Mouse (Mus musculus) intestine, embryonic 14.5 days (tissue): ENCODE data around the gene Bckdk. TPM values are rescaled to one million over a fixed set of nuclear protein-coding genes. Genes with fewer than 3 reads are reported as not detected.

Experiments used
- ATAC-seq: fragments of 200-750 bp; cut with Nextera tagmentation; replicated peaks from 2 replicates; pipeline ENCODE4 v1.8.0; 2017; ENCODE audit warnings: low read depth, moderate number of reproducible peaks, moderate TSS enrichment, moderate library complexity; ENCODE audit not compliant: low FRiP score, low TSS enrichment
- DNase-seq: peaks from one replicate; pipeline ENCODE4 v3.0.0-alpha.2; 2018; ENCODE audit warnings: low spot score
- H3K27ac ChIP-seq: fragments of 300-500 bp; sonication (generic); 2 replicates; pipeline ENCODE4 v1.5.1; 2014; ENCODE audit warnings: low read depth, mild to moderate bottlenecking, control low read depth
- H3K27me3 ChIP-seq: fragments of 300-500 bp; sonication (generic); replicated peaks from 2 replicates; pipeline ENCODE4 v1.6.1; 2014; ENCODE audit warnings: low read length, control low read depth; ENCODE audit not compliant: control insufficient read depth, insufficient read depth
- H3K36me3 ChIP-seq: fragments of 300-500 bp; sonication (generic); 2 replicates; pipeline ENCODE4 v1.6.1; 2014; ENCODE audit warnings: low read length, control low read depth; ENCODE audit not compliant: control insufficient read depth, insufficient read depth
- H3K4me1 ChIP-seq: fragments of 300-500 bp; sonication (generic); replicated peaks from 2 replicates; pipeline ENCODE4 v1.6.1; 2014; ENCODE audit warnings: low read length, control low read depth, mixed read lengths; ENCODE audit not compliant: control insufficient read depth, insufficient read depth
- H3K4me2 ChIP-seq: fragments of 300-500 bp; sonication (generic); 2 replicates; pipeline ENCODE4 v1.6.1; 2014; ENCODE audit warnings: low read length
- H3K4me3 ChIP-seq: fragments of 300-500 bp; sonication (generic); 2 replicates; pipeline ENCODE4 v1.5.1; 2014; ENCODE audit warnings: low read depth, low read length, control low read depth, mixed read lengths
- H3K9ac ChIP-seq: fragments of 300-500 bp; sonication (generic); 2 replicates; pipeline ENCODE4 v1.6.1; 2014; ENCODE audit warnings: mild to moderate bottlenecking, low read length
- H3K9me3 ChIP-seq: fragments of 300-500 bp; sonication (generic); 2 replicates; pipeline ENCODE4 v1.6.1; 2016; ENCODE audit warnings: low read length, control low read depth; ENCODE audit not compliant: control insufficient read depth
- WGBS: fragments of 180-500 bp; shearing (Covaris S2); extraction: QIAGEN DNeasy Blood & Tissue Kit; methylation state at CpG from one replicate; pipeline ENCODE4 v1.1.7; 2014; 5-methylcytosine and 5-hydroxymethylcytosine counted together
- polyA plus RNA-seq: library from polyadenylated mRNA; unstranded; fragments of >200 nt; fragmentation: Nextera tagmentation; extraction: Ambion mirVana; gene quantifications from 2 replicates; pipeline ENCODE4 v1.2.1, GENCODE M21; 2014

The Bckdk gene
- polyA plus RNA-seq, 1 experiment from 2014 or later: 188 TPM

DNA sequence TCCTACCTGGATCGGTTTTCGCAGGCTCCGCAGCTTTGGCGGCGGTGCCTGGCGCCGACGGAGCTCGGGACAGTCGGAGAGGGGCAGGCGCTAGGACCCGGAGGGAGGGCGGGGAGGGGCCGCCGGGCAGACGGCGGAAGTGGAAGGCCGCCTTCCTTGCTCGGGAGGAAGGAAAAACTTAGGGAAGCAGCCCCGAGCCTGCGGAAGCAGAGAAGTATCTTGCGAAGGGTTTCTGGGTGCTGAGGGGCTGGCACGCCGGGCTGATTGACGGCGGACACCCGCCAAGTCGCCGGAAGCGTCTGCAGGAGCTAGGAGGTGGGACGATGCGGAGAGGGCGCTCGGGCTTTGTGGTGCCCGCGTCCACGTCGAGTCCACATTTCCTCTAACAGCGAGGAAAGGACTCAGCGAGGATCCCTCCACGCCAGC, 27.8 kb upstream of the Bckdk start, which contains the start of gene Zfp646:
Gene Zfp646 (plus strand): TSS at position 181 of the 426 bp plus-strand sequence.
- WGBS: 1% methylated on average over 40 of the region's 41 CpGs
- DNase-seq: peak; percentile 93
- H3K27ac ChIP-seq: peak within 1 kb of the TSS; percentile 99

DNA sequence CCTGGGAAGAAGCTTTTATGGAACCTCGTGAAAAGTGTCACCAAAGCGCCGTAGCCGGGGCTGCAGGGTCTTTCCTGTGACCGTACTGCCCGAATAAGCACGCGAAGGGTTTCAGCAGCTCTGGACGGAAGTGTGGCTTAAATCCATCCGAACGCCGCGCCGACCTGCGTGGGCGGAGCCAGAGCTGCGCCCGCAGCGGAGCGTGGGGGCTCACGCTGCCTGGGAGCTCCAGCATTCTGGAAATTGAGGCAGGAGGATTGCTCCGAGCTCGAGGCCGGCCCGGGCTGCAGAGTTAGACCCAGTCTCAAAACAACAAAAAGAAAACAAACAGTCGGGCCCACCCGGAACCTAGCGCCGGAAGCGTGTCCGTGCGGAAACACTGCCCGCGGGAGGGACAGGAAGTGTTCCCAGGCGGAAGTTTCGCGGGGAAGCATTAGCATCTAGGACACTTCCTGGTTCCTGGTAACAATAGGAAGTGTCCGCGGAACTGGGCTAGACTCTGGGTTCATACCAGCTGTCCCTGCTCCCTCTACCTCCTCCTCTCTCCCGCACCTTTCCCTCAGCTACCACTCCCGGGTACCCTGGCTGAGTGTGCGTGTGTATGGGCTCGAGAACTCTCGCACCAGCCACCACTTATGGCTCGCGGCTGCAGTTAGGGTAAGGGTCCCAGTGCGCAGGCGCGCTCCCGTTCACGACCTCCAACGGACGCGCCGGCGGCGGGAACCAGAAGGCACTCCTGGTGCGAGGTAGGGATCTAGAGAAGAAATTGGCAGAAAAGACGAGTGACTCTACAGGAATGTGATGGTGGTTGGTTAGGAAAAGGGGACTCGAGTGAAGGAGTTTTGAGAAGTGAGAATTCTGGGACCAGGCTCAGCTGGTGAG, 27.2 kb upstream of the Bckdk start, which contains the start of gene Zfp668:
Gene Zfp668 (minus strand): TSS at position 362 of the 882 bp plus-strand sequence.
- Histone ChIP-seq H3K36me3 (peaks cover 46% of the 10 kb centered on the region), H3K9ac (peak within 1 kb of the TSS; percentile 98), H3K9me3 (no peaks in the 10 kb centered on the region), H3K4me1 (peaks cover 18% of the 10 kb centered on the region), H3K4me2 (peak within 1 kb of the TSS; percentile 79), H3K4me3 (peak within 1 kb of the TSS; percentile 96), H3K27ac (peak within 1 kb of the TSS; percentile 99), H3K27me3 (no peaks in the 10 kb centered on the region)
- peak; percentile 97 for DNase-seq
- under 1% methylated on average over 60 of the region's 60 CpGs for WGBS
- peak; percentile 73 for ATAC-seq

More for the DNA sequence above, 27.8 kb upstream of the Bckdk start, which contains the start of gene Zfp646:
- no peaks in the 10 kb centered on the region for H3K9me3 ChIP-seq
- H3K27me3 ChIP-seq: no peaks in the 10 kb centered on the region
- H3K4me3 ChIP-seq: peak within 1 kb of the TSS; percentile 96
- H3K36me3 ChIP-seq: peaks cover 43% of the 10 kb centered on the region
- peak; percentile 89 for ATAC-seq
- H3K4me1 ChIP-seq: peaks cover 18% of the 10 kb centered on the region
- peak within 1 kb of the TSS; percentile 98 for H3K9ac ChIP-seq
- peak within 1 kb of the TSS; percentile 79 for H3K4me2 ChIP-seq

DNA sequence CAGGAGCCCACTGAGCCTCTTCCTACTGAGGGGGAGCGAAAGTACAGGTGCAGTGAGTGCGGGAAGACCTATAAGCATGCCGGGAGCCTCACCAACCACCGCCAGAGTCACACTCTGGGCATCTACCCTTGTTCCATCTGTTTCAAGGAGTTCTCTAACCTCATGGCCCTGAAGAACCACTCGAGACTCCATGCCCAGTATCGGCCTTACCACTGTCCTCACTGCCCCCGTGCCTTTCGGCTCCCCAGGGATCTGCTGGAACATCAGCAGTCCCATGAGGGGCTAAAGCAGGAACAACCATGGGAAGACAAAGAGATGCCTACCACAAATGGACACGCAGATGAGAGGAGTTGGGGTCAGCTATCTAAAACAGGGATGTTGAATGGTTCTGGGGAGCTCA, 24.6 kb upstream of the Bckdk start:
- ATAC-seq (no peak), DNase-seq (no peak)
- no peak overlapping the region for H3K4me3 ChIP-seq
- peaks cover 67% of the 10 kb centered on the region for H3K36me3 ChIP-seq
- 94% methylated on average over 9 of the region's 9 CpGs for WGBS
- no peaks in the 10 kb centered on the region for H3K27me3 ChIP-seq
- no peak overlapping the region for H3K4me2 ChIP-seq
- H3K9me3 ChIP-seq: no peaks in the 10 kb centered on the region
- peaks cover 22% of the 10 kb centered on the region for H3K4me1 ChIP-seq
- H3K9ac ChIP-seq: no peak overlapping the region
- no peak overlapping the region for H3K27ac ChIP-seq

DNA sequence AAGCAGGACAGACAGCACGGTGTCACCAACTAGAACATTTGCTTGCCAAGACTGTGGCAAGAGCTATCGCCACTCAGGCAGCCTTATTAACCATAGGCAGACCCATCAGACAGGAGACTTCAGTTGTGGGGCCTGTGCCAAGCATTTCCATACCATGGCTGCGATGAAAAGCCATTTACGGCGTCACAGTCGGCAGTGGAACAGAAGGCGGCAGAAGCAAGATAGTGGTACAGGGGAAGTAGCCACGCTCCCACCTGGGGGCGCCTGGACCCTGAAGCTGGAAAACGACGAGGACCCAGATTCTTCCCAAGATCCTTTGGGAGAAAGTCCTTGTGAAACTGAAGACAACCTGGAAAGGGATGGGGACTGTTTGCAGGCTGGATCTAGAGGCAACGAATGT, 23.5 kb upstream of the Bckdk start:
- peaks cover 19% of the 10 kb centered on the region for H3K4me1 ChIP-seq
- no peak overlapping the region for H3K4me3 ChIP-seq
- peaks cover 78% of the 10 kb centered on the region for H3K36me3 ChIP-seq
- H3K9ac ChIP-seq: no peak overlapping the region
- no peak for DNase-seq
- 86% methylated on average over 12 of the region's 12 CpGs for WGBS
- H3K27me3 ChIP-seq: no peaks in the 10 kb centered on the region
- no peak overlapping the region for H3K4me2 ChIP-seq
- H3K9me3 ChIP-seq: no peaks in the 10 kb centered on the region
- ATAC-seq: no peak
- H3K27ac ChIP-seq: no peak overlapping the region

DNA sequence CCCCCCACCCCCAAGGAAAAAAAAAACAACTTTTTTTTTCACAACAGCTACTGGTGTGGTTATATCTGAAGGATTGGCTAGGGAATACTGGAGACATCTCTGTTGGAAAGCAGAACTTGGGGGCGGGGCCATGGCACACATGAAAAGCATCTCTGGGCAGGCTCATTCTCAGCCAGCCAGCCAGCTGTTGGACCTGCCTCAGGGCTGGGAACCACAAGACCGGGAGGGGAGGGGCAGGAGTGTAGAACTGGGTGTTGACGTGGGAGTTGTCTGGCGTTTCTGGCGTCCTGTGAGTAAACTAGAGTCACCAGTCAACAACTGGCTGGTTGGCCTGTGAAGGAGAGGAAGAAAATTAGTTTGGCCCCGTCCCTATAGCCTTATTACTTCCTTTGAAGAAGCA, 17.9 kb upstream of the Bckdk start:
- no peak overlapping the region for H3K4me2 ChIP-seq
- H3K9ac ChIP-seq: 0 out of 2 replicates have a peak overlapping the region, but pooled peaks have one; percentile 1
- ATAC-seq: no peak
- no peak overlapping the region for H3K4me3 ChIP-seq
- no peaks in the 10 kb centered on the region for H3K9me3 ChIP-seq
- H3K27me3 ChIP-seq: no peaks in the 10 kb centered on the region
- H3K4me1 ChIP-seq: peaks cover 11% of the 10 kb centered on the region; the same call in 1 of the 2 replicates
- H3K36me3 ChIP-seq: peaks cover 94% of the 10 kb centered on the region
- no peak for DNase-seq
- 55% methylated on average over 6 of the region's 6 CpGs for WGBS
- no peak overlapping the region for H3K27ac ChIP-seq

DNA sequence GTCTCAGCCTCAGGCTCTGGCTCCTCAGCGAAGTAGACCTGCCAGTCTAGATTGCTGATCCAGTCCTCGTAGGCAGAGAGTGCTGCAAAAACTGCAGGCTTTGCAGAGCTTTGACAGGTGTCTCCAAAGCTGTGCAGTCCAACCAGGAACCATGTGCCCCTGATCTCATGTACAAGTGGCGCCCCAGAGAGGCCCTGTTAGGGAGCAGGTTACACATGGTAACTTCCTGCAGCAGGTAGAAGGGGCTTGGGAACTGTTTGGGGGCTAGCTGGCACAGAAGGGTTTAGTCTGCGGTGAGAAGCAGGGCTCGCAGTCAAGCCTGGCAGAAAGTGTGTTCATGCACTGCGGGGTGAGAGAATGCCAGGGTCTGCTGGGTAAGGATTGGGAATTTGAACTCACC, 17.3 kb upstream of the Bckdk start:
- peaks cover 11% of the 10 kb centered on the region; the same call in 1 of the 2 replicates for H3K4me1 ChIP-seq
- DNase-seq (no peak), ATAC-seq (no peak)
- no peak overlapping the region for H3K4me3 ChIP-seq
- H3K9ac ChIP-seq: no peak overlapping the region
- peaks cover 88% of the 10 kb centered on the region for H3K36me3 ChIP-seq
- H3K27ac ChIP-seq: no peak overlapping the region
- no peaks in the 10 kb centered on the region for H3K9me3 ChIP-seq
- no peak overlapping the region for H3K4me2 ChIP-seq
- no peaks in the 10 kb centered on the region for H3K27me3 ChIP-seq
- 89% methylated on average over 6 of the region's 6 CpGs for whole genome bisulfite sequencing

DNA sequence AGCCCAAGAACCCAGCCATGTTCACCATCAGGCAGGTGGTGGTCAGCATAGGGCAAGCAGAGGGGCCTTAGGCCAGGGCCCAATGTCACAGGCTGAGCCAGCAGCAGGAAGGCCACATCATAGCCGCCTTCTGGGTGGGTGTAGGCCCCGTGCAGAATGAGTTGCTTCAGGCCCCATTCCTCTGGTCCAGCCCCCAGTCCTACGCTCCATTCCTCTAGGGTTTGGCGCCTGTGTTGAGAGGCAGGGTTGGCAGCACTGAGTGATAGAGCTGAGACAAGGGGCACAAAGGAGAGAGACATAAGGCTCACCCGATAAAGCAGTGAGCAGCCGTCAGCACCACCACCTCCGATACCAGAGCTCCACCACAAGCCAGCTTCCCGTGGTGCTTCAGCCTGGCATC, 16.7 kb upstream of the Bckdk start:
- no peak overlapping the region for H3K4me2 ChIP-seq
- H3K4me3 ChIP-seq: no peak overlapping the region
- H3K27me3 ChIP-seq: no peaks in the 10 kb centered on the region
- WGBS: 83% methylated on average over 8 of the region's 8 CpGs
- H3K4me1 ChIP-seq: peaks cover 11% of the 10 kb centered on the region; the same call in 1 of the 2 replicates
- no peaks in the 10 kb centered on the region for H3K9me3 ChIP-seq
- no peak for ATAC-seq
- H3K27ac ChIP-seq: no peak overlapping the region
- no peak overlapping the region for H3K9ac ChIP-seq
- peaks cover 82% of the 10 kb centered on the region for H3K36me3 ChIP-seq
- no peak for DNase-seq

DNA sequence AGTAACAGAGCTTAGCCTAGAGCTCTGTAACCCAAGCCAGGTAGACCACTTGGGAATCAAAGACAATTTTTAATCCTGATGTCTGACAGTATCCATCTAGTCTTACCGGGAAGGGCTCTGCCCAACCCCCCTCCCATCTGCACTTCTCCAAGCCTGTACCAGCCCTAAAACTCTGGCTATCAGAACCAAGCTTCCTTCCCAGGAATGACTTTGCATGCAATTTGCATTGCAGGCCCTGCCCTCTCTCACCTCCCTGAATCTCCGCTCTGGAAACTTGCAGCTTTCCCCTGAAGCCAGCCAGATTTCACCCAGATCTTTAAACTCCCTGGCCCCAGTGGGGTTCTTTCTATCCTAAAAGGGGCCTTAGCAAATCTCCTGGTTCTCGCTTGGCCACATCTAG, 16.1 kb upstream of the Bckdk start:
- H3K36me3 ChIP-seq: peaks cover 82% of the 10 kb centered on the region
- no peaks in the 10 kb centered on the region for H3K27me3 ChIP-seq
- DNase-seq (no peak), ATAC-seq (no peak)
- H3K9me3 ChIP-seq: no peaks in the 10 kb centered on the region
- 72% methylated on average over 3 of the region's 3 CpGs for WGBS
- no peak overlapping the region for H3K27ac ChIP-seq
- peaks cover 11% of the 10 kb centered on the region; the same call in 1 of the 2 replicates for H3K4me1 ChIP-seq
- H3K4me2 ChIP-seq: no peak overlapping the region
- H3K4me3 ChIP-seq: no peak overlapping the region
- H3K9ac ChIP-seq: no peak overlapping the region
